Mouse (Mus musculus) cerebellum, adult 11 months (tissue): Measurements from ENCODE around the gene B3gat3.
"Not testable (repeated sequence)": the region's sequence is repeated elsewhere in the genome, so short reads cannot be mapped to it uniquely, and the experiment has no call there.

Source experiments
- DNase-seq: peaks from one replicate; pipeline ENCODE4 v3.0.0; 2022

Gene B3gat3

DNA sequence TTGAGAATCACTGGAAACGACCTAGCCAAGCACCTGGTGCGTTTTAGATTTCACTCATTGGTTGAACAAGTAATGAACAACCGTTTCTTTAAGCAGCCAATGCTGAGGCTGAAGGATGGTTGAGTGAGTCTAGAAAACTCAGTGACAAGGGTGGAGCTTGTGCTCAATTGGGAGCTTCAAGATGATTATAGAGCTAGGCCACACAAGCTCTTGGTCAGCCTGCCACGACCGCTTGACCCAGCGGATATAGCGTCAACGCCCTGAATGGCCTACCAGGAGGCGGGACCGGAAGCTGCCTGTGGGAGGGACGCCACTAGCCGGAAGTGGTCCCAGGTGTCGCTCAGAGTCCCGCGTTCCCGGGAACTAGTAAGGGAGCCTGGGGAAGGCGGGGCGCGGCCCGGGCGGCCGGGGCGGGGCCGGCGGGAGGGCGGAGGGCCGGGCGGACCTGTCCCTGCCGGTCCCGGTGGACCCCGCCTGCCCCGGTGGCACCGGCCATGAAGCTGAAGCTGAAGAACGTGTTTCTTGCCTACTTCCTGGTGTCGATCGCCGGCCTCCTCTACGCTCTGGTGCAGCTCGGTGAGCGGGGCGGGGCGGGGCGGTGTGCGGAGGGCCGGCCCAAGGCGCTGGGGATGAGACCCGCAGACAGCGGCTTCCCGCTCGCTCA lies at the start of gene B3gat3:
Gene B3gat3 (plus strand): TSS at position 302 of the 664 bp plus-strand sequence.
- DNase-seq = peak; percentile 94

DNA sequence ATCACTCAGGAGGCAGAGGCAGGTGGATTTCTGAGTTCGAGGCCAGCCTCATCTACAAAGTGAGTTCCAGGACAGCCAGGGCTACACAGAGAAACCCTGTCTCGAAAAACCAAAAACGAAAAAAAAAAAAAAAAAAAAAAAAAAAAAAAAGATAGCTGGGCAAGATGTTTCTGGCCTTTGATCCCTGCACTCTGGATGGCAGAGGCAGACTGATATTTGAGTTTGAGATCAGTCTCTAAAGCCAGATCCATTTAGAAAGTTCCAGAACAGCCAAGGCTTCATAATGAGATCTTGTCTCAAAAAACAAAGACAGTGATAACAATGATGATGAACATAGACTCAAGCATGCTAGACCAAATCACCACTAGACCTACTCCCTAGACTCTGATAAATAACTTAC lies 49.8 kb upstream of the B3gat3 start:
- DNase-seq = not testable (repeated sequence)

DNA sequence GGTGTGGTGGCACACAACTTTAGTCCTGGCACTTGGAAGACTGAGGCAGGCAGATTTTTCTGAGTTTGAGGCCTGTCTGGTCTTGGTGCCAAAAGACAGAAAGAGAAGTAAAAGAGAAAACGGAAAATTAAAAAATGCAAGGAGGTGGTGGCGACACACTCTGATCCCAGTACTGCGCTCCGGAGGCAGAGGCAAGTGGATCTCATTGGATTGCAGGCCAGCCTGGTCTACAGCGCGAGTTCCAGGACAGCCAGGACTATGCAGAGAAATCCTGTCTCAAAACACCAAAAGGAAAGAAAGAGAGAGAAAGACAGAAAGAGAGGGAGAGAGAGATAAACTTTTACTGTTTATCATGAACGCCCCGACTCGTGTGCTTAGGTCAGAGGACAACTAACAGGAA lies 49.3 kb upstream of the B3gat3 start:
- DNase-seq = no peak

DNA sequence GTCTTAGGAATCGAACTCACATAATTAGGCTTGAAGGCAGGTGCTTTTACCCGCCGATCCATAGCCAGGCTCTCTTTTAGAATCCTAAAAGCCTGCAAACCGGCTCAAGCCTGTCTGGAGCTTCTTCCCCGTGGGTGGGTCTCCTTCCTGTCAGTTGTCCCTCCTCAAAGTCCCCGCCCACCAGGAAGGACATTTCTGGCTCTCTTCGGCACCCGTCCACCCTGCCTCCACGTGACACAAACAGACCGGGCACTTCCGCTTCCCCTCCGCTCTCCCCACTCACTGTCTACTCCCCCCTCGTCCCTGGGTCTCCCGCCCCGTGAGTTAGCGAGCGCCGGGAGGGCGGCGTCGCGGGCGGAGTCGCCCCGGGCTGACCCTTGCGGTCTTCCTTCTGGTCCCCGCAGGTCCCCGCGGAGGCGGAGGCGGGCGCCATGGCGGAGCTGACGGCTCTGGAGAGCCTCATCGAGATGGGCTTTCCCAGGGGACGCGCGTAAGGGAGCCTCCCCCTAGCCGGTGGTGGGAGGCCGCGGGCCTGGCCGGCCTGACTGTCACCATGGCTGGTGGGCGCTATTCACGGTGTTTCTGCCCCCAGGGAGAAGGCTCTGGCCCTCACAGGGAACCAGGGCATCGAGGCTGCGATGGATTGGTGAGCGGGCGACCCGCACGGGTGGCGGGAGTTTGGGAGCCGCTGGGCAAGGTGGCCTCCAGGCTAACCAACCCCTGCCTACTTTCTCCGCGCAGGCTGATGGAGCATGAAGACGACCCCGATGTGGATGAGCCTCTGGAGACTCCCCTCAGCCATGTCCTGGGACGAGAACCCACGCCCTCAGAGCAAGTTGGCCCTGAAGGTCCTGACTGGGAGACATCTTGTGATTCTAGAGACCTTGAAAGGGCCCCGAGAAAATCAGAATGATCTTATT lies 48.6 kb upstream of the B3gat3 start, which contains the start of gene Ubxn1:
Gene Ubxn1 (plus strand): TSS at position 230 of the 920 bp plus-strand sequence.
- DNase-seq = peak; percentile 95

DNA sequence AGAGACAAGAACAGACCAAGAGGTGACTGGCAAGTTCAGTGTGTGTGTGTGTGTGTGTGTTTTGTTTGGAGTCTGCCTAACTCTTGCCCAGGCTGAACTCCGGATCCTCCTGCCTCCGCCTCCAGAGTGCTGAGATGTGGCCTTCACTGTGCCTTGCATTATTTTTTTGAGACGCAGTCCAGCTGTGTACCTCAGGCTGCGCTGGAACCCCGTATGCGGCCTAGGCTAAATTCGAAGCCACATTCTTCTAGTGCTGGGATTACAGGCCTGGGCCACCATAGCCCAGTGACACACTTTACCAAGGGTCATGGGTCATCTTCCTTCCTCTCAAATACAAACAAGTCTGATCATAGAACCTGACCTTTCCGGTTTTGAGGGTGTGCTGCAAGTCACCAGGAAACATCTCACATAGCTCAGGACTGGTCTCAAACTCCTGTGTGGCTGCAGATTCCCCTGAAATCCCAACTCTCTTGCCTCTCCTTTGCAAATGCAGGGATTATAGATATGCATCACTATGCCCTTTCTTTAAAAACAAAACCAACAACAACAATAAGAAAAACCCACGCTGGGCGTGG lies 47.8 kb upstream of the B3gat3 start:
- DNase-seq = no peak

DNA sequence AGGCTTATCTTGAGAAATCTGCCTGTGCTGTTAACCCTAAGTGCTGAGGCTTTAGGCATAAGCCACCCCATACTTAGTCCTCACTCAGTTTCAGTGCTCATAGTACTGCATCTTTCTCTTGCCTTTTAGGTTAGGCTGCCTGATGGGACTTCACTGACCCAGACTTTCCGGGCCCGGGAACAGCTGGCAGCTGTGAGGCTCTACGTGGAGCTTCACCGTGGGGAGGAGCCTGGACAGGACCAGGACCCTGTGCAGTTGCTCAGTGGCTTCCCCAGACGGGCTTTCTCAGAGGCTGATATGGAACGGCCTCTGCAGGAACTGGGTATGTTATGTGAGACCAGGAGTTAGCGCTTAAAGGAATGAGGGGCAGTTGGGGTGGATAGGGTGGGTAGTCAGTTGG lies 45.1 kb upstream of the B3gat3 start:
- no peak for DNase-seq

DNA sequence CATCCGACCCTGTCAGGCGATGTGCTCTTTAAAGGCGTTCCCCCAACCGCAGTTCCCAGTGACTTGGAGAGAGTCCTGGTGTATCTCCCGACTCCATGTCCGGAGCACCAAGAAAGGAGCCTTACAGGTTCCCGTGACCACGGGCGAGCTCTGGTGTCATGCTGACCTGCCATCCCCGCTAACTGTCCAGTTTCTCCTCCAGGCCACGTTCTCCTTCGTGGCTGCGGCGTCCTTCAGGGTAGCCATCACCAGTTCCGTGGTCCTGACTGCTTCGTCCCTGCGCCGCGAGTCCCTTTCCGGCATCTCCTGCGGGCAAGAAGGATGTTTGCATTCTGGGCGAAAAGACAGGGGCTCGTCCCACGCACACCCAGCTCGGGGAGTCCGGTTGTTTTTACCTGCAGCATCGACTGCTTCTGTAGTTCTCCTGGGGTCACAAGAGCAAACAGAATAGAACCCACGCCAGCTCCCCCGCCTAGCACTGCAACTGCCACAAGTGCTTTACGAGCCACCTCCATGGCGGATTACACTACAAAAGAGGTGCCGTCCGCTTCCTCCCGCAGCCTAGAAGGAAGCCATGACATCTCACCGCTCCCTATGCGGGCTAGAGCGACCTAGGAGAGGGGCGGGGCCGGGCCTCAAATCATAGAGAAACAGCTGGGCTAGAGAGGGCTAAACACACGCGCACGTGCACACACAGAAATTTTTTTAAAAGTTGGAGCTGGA lies 39.7 kb upstream of the B3gat3 start, which contains the start of gene Uqcc3:
Gene Uqcc3 (minus strand): TSS at position 613 of the 723 bp plus-strand sequence.
- DNase-seq = peak; percentile 86

DNA sequence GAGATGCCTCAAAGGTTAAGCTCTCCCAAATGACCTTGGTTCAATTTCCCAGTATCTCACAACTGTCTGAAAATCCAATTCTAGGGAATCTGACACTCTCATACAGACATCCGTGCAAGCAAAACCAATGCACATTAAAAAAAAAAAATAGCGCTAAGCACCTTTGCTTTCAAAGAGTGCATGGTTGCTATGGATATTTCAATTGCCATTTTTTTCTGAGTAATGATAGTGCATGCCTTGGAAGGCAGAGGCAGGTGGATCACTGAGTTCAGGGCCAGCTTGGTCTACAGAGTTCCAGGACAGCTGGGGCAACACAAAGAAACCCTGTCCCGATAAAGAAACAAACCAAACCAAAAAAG lies 39.2 kb upstream of the B3gat3 start:
- DNase-seq = no peak

DNA sequence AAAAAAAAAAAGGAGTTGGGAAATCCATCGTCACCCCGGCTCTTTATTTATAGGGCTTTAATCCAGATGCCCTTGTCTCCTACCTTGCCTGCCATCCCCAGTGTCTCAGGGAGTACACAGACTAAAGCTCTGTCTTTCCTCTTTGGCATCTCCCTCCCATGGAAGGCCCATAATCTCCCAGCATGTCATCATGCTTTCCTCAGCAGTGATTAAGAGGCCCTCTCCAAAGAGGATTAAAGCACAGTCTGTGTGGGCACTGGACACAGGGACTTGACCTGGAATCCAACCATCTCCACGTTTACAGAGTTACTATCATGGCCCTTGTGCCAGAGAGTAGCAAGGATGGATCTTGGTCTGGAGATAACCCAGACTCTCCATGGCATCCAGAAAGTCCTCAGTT lies 36.6 kb upstream of the B3gat3 start, which contains the start of the genes Lbhd1 and Gm49403:
Gene Lbhd1 (plus strand): TSS at position 117 of the 400 bp plus-strand sequence.
Gene Gm49403 (plus strand): TSS at position 315 of the 400 bp plus-strand sequence.
- DNase-seq = no peak

DNA sequence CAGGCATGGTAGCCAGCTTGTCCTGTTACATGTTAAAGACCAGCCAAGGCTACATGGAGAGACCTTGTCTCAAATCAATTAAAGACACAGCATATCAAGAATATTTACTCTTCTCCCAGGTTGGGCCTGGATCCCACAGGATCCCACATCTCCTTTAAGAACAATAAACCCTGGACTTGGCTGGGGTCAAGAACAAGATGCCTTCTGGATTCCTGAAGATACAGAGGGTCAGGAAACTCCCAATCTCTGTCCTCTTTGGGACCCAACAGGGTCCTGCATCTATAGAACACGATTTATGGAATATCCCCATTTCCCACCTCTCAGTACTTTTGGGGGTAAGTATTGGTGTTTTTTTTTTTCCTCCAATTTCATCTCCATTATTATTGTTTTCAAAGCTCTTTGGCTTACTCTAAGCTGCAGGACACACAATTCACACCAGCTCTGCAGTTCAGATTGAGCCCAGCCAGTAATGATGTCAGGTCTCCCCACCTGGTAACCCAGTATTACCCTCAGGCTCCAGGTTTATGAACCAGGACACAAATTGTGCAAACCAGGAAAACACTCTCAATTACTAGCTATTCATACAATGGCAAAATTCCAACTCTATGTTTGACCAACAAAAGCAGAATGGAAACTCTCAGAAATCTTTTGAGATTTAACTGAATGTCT lies 33.1 kb upstream of the B3gat3 start:
- no peak for DNase-seq

DNA sequence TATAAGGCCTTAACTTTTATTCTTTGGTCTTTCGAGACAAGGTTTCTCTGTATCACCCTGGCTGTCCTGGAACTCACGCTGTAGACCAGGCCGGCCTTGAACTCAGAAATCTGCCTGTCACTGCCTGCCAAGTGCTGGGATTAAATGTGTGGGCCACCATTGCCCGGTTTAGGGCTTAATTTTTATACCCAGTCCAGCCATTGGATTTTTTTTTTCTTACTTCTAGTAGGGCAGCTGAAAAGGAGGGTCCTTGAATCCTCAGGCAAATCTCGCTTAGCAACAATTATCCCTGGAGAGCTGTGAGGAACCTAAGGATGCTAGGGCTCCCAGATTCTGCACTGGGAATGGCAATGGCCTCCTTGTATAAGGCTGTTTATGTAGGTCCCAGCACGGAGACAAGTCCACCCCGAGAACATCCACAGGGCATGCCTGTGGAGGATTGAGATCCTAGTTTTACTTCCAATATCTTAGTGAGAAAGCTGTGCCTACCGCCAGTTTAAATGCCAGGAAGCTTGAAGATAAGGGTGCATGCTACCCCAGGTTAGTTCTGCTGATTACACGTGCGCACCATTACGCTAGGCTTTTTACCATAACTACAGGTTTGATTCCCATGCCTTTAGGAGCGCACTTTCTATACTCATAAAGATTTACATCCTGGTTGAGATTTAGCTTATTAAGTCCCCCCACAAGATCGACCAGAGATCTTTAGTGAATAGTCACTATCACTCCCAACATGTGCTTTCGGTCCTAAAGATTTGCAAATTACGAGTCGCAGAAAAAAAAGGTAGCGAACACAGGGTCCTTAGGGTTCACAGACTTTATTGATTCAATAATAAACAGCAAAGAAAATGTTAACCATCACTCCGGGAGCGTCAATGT lies 32.4 kb upstream of the B3gat3 start:
- DNase-seq = no peak

DNA sequence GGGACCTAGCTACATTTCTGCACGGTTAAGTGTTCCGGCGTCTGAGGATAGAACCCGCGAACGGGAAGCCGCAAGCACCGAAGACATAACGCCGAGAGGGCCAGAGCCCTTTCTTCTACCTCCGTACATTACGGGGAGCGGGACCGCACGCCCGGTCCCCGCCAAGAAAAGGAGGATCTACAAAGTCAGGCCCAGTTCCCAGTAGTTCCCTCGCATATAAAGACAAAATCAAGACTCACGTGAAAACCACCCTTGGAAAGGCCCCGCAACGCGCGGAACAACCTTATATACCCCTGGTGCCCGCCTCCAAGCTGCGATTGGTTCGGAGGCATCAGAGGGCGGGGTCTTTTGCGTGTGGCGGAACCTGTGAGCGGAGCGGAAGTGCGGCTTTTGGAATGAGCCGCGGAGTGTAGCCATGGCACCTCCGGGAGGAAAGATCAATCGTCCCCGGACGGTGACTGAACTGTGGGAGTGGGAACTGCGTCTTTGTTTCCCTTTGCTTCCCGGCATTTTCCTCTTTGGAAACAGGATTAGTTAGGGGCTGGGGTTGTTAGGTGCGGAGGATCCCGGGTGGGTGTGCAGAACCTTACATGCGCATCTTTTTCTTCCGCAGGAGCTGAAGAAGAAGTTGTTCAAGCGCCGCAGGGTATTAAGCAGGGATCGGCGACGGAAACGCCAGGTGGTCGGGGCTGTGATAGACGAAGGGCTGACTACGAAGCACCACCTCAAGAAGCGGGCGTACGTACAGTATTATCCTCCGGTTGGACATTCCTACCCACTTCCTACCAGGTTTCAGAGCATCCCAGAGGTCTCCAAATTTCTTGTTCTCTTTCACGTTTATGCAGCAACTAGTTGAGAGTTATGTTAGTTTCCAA lies 31.4 kb upstream of the B3gat3 start, which contains the start of the genes 1810009A15Rik and Gm49416:
Gene 1810009A15Rik (plus strand): TSS at position 343 of the 875 bp plus-strand sequence.
Gene Gm49416 (plus strand): TSS at position 416 of the 875 bp plus-strand sequence.
- DNase-seq = peak; percentile 91

DNA sequence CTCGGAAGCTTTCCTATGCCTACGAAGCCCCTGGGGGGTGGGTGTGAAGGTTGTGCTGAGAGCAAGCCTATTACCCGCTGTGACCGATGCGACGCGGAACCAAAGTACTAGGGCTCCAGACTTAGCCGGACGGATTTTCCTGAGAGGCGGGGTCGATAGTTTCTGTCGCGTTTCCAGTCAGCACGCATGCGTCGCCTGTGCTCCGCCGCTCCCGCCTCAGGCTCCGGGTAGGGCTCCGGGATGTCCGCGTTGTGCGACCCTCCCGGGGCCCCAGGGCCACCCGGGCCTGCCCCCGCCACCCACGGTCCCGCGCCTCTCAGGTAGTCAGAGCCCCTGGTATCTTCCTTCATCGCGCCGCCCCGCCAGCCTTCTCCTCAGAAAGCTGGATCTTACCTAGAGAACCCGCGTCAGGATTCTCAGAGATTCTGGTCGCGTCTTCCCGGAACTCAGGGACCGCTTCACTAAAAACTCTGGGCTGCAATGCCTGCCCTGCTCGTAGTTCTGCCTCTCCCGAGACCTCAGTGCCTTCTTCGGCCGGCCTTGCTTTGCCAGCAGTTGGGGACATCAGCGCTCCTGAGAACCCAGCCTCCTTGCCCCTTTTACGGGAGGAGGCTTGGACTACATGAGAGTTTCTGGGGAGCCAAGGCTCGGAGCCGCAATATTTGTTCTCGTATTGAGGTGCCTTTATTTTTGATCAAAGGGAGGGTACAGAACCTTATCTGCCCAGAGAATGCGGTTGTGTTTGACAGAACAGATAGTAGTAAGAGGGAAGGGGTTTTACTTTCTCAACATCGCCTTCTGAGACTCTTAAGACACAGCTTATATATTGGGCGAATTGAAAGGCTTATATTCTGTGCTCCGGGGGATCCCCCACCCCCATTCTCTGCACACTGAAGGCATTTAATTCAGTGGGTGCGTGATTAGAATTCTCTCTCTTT lies 27.1 kb upstream of the B3gat3 start, which contains the start of gene Ints5:
Gene Ints5 (plus strand): TSS at position 177 of the 938 bp plus-strand sequence.
- peak; percentile 82 for DNase-seq

DNA sequence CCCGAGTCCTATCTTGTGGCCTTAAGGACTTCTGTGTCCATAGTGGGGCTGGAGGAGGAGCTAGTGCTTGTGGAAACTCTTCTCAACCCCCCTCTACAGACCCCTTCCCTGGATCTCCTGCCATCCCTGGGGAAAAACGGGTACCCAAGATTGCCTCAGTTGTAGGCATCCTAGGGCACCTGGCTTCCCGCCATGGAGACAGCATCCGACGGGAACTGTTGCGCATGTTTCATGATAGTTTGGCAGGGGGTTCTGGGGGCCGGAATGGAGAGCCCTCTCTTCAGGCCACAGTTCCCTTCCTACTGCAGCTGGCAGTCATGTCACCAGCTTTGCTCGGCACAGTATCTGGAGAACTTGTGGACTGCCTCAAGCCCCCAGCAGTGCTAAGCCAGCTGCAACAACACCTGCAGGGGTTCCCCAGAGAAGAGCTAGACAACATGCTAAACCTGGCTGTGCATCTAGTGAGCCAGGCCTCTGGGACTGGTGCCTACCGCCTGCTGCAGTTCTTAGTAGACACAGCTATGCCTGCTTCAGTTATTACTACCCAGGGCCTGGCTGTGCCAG lies 24.7 kb upstream of the B3gat3 start:
- no peak for DNase-seq

DNA sequence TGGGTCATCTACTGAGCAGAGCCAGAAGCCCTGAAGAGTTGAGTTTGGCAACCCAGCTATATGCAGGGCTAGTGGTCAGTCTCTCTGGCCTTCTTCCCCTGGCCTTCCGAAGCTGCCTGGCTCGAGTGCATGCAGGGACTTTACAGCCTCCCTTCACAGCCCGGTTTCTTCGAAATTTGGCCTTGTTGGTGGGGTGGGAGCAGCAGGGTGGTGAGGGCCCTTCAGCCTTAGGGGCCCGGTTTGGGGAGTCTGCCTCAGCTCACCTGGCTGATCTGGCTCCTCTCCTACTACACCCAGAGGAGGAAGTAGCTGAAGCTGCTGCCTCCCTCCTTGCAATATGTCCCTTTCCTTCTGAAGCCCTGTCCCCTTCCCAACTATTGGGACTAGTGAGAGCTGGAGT lies 23.9 kb upstream of the B3gat3 start:
- DNase-seq = not testable (repeated sequence)

DNA sequence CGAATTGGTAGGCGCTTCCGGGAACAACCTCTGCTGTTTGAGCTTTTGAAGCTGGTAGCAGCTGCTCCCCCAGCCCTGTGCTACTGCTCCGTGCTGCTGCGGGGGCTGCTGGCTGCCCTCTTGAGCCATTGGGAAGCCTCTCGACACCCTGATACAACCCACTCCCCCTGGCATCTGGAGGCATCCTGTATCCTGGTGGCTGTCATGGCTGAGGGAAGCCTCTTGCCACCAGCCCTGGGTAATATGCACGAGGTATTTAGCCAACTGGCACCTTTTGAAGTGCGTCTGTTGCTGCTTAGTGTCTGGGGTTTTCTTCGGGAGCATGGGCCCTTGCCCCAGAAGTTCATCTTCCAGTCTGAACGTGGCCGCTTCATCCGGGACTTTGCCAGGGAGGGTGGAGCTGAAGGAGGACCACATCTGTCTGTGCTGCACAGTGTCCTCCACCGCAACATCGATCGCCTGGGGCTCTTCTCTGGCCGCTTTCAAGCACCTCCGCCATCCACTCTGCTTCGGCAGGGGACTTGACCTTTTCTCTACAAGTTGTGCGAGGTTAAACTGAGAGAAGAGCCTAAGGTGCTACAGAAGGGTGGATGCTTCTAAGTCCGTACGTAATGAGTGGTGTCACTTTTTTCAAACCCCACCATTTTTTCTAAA lies 22.8 kb upstream of the B3gat3 start:
- peak; percentile 46 for DNase-seq

DNA sequence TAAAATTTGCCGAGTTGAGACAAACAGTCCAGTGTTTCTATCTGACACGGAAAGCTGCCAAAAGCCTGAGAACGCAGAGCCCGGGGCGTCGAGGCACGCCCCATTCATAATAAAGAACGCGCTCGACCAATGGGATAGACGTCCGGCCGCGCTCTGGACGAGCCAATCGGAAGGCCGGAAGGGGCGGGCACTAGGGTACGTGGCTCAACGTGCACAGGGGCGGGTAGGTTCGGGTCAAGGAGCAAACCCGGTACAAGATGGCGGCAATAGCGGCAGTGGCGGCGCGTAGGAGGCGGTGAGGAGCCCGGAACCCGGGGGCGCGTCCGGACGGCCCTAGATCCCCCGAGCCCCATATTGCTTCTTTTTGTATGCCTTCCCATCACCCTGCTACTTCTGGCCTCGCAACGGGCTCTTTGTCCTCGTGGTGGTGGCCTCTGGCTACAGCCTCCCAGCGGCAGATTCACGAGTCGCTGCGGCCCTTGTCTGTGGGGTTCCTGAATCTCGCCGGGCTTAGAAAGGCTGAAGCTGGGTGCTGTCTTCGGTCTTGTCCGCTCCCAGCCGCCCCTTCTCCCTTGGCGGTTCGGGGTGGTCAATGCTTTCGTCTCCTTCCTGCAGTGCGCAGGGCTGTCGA lies 22.2 kb upstream of the B3gat3 start, which contains the start of gene Ganab:
Gene Ganab (plus strand): TSS at position 207 of the 631 bp plus-strand sequence.
- peak; percentile 93 for DNase-seq
